Mouse (Mus musculus) liver, embryonic 13.5 days (tissue): ENCODE results near the gene Hint3. TPM values are rescaled to one million over a fixed set of nuclear protein-coding genes. Genes with fewer than 3 reads are reported as not detected.
"Not testable (repeated sequence)": the region's sequence is repeated elsewhere in the genome, so short reads cannot be mapped to it uniquely, and the experiment has no call there.

Source experiments
- ATAC-seq: fragments of 200-750 bp; cut with Nextera tagmentation; 2 replicates; pipeline ENCODE4 v1.8.0; 2017; ENCODE audit warnings: low read depth, mild to moderate bottlenecking, moderate number of reproducible peaks, moderate library complexity
- DNase-seq: peaks from one replicate; pipeline ENCODE4 v3.0.0; 2022
- H3K27ac ChIP-seq: fragments of 300-500 bp; sonication (generic); 2 replicates; pipeline ENCODE4 v1.5.1; 2015; ENCODE audit warnings: moderate library complexity, mild to moderate bottlenecking, inconsistent platforms
- H3K27me3 ChIP-seq: fragments of 300-500 bp; sonication (generic); 2 replicates; pipeline ENCODE4 v1.6.1; 2015; ENCODE audit warnings: mild to moderate bottlenecking, inconsistent platforms
- H3K36me3 ChIP-seq: fragments of 300-500 bp; sonication (generic); 2 replicates; pipeline ENCODE4 v1.6.1; 2015; ENCODE audit warnings: mild to moderate bottlenecking, inconsistent platforms
- H3K4me1 ChIP-seq: fragments of 300-500 bp; sonication (generic); replicated peaks from 2 replicates; pipeline ENCODE4 v1.6.1; 2015; ENCODE audit warnings: inconsistent platforms
- H3K4me2 ChIP-seq: fragments of 300-500 bp; sonication (generic); 2 replicates; pipeline ENCODE4 v1.6.1; 2015; ENCODE audit warnings: inconsistent platforms, mild to moderate bottlenecking, moderate library complexity
- H3K4me3 ChIP-seq: fragments of 300-500 bp; sonication (generic); replicated peaks from 2 replicates; pipeline ENCODE4 v1.5.1; 2015; ENCODE audit warnings: mild to moderate bottlenecking, inconsistent platforms
- H3K9ac ChIP-seq: fragments of 300-500 bp; sonication (generic); 2 replicates; pipeline ENCODE4 v1.6.1; 2015; ENCODE audit warnings: mild to moderate bottlenecking, inconsistent platforms
- H3K9me3 ChIP-seq: fragments of 300-500 bp; sonication (generic); replicated peaks from 2 replicates; pipeline ENCODE4 v1.6.1; 2016; ENCODE audit warnings: inconsistent platforms
- WGBS: fragments of 180-500 bp; shearing (Covaris S2); methylation state at CpG from one replicate; pipeline ENCODE4 v1.1.7; 2015; ENCODE audit not compliant: insufficient replicate concordance; 5-methylcytosine and 5-hydroxymethylcytosine counted together
- polyA plus RNA-seq: library from polyadenylated mRNA; unstranded; fragments of >200 nt; fragmentation: Nextera tagmentation; extraction: Ambion mirVana; gene quantifications from 2 replicates; pipeline ENCODE4 v1.2.1, GENCODE M21; 2015

The Hint3 gene
- polyA plus RNA-seq, result 15.9 and 17.0 TPM in 2 replicates

- WGBS, result 59% methylated on average over 3 of the region's 3 CpGs
These were observed at the start of gene Hint3 for GRCm38 (mm10) chr10:30629513-30629912. Gene Hint3 (minus strand): TSS chr10:30629632.

GRCm38 (mm10) chr10:30678051-30678450, 48.6 kb upstream of the Hint3 start:
- Histone ChIP-seq H3K36me3 (0 out of 2 replicates have a peak, but pooled peaks cover 2% of the 10 kb centered on the region), H3K9ac (no peak overlapping the region), H3K27me3 (no peaks in the 10 kb centered on the region), H3K4me2 (no peak overlapping the region), H3K4me1 (no peaks in the 10 kb centered on the region), H3K4me3 (no peak overlapping the region), H3K27ac (no peak overlapping the region), H3K9me3 (no peaks in the 10 kb centered on the region)
- DNase-seq, result no peak
- ATAC-seq, result no peak
- WGBS, result 66% methylated on average over 2 of the region's 2 CpGs

More at GRCm38 (mm10) chr10:30629513-30629912, at the start of gene Hint3:
- no peak for DNase-seq
- Histone ChIP-seq H3K9ac (no peak within 1 kb of the TSS), H3K4me3 (no peak within 1 kb of the TSS), H3K36me3 (no peaks in the 10 kb centered on the region), H3K9me3 (no peaks in the 10 kb centered on the region), H3K4me2 (no peak within 1 kb of the TSS), H3K4me1 (peaks cover 41% of the 10 kb centered on the region), H3K27ac (no peak within 1 kb of the TSS; the same call in 1 of the 2 replicates), H3K27me3 (no peaks in the 10 kb centered on the region)
- ATAC-seq, result peak; percentile 63; the same call in 1 of the 2 replicates

- Histone ChIP-seq H3K36me3 (peaks cover 4% of the 10 kb centered on the region), H3K9ac (no peak overlapping the region), H3K27ac (no peak overlapping the region), H3K4me2 (no peak overlapping the region), H3K27me3 (no peaks in the 10 kb centered on the region), H3K4me1 (no peaks in the 10 kb centered on the region), H3K4me3 (no peak overlapping the region), H3K9me3 (no peaks in the 10 kb centered on the region)
- WGBS, result 18% methylated on average over 3 of the region's 3 CpGs
- ATAC-seq, result no peak
- no peak for DNase-seq
These were observed 45.4 kb upstream of the Hint3 start for GRCm38 (mm10) chr10:30674825-30675224.

DNA sequence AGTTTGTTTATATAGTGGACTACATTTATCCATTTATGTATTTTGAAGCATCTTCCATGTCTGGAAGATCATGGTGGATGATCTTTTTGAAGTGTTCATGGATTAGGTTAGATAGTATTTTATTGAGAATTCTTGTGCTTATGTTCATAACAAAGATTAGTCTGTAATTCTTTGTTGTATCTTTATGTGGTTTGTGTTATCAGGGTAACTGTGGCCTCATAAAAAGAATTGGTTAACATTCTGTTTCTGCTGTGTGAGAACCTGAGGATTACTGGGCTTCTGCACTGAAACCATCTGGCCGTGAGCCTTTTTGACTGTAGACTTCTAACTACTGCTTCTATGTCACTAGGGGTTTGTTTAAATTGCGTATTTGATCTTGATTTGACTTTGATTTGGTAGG, 37.1 kb upstream of the Hint3 start:
- Histone ChIP-seq H3K36me3 (peaks cover 8% of the 10 kb centered on the region), H3K27ac (no peak overlapping the region), H3K9me3 (no peaks in the 10 kb centered on the region), H3K4me1 (0 out of 2 replicates have a peak, but pooled peaks cover 2% of the 10 kb centered on the region), H3K4me3 (no peak overlapping the region), H3K9ac (no peak overlapping the region), H3K27me3 (no peaks in the 10 kb centered on the region), H3K4me2 (no peak overlapping the region)
- 82% methylated on average over 2 of the region's 2 CpGs for WGBS
- DNase-seq, result no peak
- no peak for ATAC-seq

GRCm38 (mm10) chr10:30660564-30661328, 31.3 kb upstream of the Hint3 start:
- Histone ChIP-seq H3K9me3 (no peaks in the 10 kb centered on the region), H3K27me3 (no peaks in the 10 kb centered on the region), H3K4me3 (no peak overlapping the region), H3K4me2 (0 out of 2 replicates have a peak overlapping the region, but pooled peaks have one; percentile 23), H3K4me1 (peaks cover 11% of the 10 kb centered on the region), H3K9ac (no peak overlapping the region), H3K27ac (no peak overlapping the region), H3K36me3 (peaks cover 23% of the 10 kb centered on the region)
- WGBS, result 28% methylated on average over 6 of the region's 6 CpGs
- DNase-seq (no peak), ATAC-seq (peak; percentile 50)

DNA sequence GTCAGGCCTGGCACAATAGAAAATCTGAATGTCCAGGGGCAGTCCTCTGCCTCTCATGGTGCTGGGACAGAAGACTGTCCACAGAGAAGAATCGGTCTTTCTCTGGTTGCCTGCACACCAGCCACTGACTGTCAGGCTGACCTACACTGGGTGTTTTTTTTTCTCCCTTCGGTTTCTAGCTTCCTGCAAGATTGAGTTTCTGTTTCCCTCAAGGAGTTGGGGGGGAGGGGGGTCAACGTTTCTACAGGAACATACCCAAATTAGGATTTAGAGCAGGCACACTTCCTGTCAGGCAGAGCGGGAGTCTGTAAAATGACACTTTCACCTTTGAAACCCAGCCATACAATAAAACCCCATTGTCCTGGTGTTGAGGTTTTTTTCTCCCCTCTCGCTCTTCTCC, 26.2 kb upstream of the Hint3 start:
- Histone ChIP-seq H3K27me3 (no peaks in the 10 kb centered on the region), H3K36me3 (peaks cover 26% of the 10 kb centered on the region), H3K4me2 (peak overlapping the region; percentile 34), H3K9me3 (no peaks in the 10 kb centered on the region), H3K9ac (0 out of 2 replicates have a peak overlapping the region, but pooled peaks have one; percentile 28), H3K4me1 (0 out of 2 replicates have a peak, but pooled peaks cover 5% of the 10 kb centered on the region), H3K27ac (no peak overlapping the region), H3K4me3 (peak overlapping the region; percentile 18)
- 17% methylated on average over 5 of the region's 5 CpGs for WGBS
- no peak for ATAC-seq
- no peak for DNase-seq

GRCm38 (mm10) chr10:30647681-30648080, 18.2 kb upstream of the Hint3 start:
- no peak overlapping the region for H3K9ac ChIP-seq
- H3K27ac ChIP-seq, result no peak overlapping the region
- H3K4me1 ChIP-seq, result no peaks in the 10 kb centered on the region
- H3K9me3 ChIP-seq, result no peaks in the 10 kb centered on the region
- peaks cover 22% of the 10 kb centered on the region for H3K36me3 ChIP-seq
- DNase-seq (no peak), ATAC-seq (no peak)
- H3K4me2 ChIP-seq, result no peak overlapping the region
- 71% methylated on average over 2 of the region's 2 CpGs for WGBS
- H3K4me3 ChIP-seq, result no peak overlapping the region
- no peaks in the 10 kb centered on the region for H3K27me3 ChIP-seq

DNA sequence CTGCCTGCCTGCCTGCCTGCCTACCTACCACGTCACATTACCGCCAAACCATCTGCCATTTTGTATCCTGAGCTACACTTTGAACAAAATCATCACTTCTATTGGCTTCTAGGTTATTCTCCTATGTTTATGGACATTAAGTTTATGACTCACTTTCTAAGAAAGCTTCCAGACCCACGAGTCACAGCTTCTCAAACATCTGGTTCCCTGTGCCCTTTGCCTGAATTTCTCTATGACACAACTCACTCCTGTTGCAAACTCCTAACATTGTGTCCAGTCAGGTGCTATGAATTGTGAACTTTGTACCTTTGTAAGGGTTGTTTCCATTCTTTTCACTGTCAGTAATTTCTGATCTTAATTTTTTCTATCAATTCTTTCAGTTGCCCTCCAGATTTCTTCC, 8.8 kb upstream of the Hint3 start:
- H3K9me3 ChIP-seq, result no peaks in the 10 kb centered on the region
- no peak for DNase-seq
- 64% methylated on average over 3 of the region's 3 CpGs for WGBS

GRCm38 (mm10) chr10:30636474-30637154, 7.2 kb upstream of the Hint3 start:
- H3K4me3 ChIP-seq, H3K36me3 ChIP-seq, H3K9ac ChIP-seq, H3K4me2 ChIP-seq, H3K27me3 ChIP-seq, H3K27ac ChIP-seq, H3K9me3 ChIP-seq, DNase-seq, ATAC-seq: not testable (repeated sequence)
- 69% methylated on average over 1 of the region's 1 CpGs for WGBS
- peaks cover 29% of the 10 kb centered on the region for H3K4me1 ChIP-seq

More for the DNA sequence above, 8.8 kb upstream of the Hint3 start:
- H3K27me3 ChIP-seq, result no peaks in the 10 kb centered on the region
- no peak overlapping the region for H3K9ac ChIP-seq
- H3K4me3 ChIP-seq, result no peak overlapping the region
- ATAC-seq, result no peak
- H3K27ac ChIP-seq, result no peak overlapping the region
- H3K4me2 ChIP-seq, result no peak overlapping the region
- no peaks in the 10 kb centered on the region for H3K36me3 ChIP-seq
- H3K4me1 ChIP-seq, result peaks cover 13% of the 10 kb centered on the region

GRCm38 (mm10) chr10:30632718-30633117, 3.3 kb upstream of the Hint3 start:
- Histone ChIP-seq H3K9me3 (no peaks in the 10 kb centered on the region), H3K4me2 (peak overlapping the region; percentile 33), H3K4me1 (peaks cover 41% of the 10 kb centered on the region), H3K27me3 (no peaks in the 10 kb centered on the region), H3K27ac (peak overlapping the region; percentile 58), H3K9ac (no peak overlapping the region), H3K36me3 (no peaks in the 10 kb centered on the region), H3K4me3 (no peak overlapping the region)
- 75% methylated on average over 1 of the region's 1 CpGs for WGBS
- ATAC-seq (peak; percentile 87), DNase-seq (no peak)

- no peak overlapping the region for H3K9ac ChIP-seq
These were observed 545 bp upstream of the Hint3 start for GRCm38 (mm10) chr10:30629977-30630376.

More at GRCm38 (mm10) chr10:30629977-30630376, 545 bp upstream of the Hint3 start:
- Histone ChIP-seq H3K36me3 (no peaks in the 10 kb centered on the region), H3K4me2 (no peak overlapping the region), H3K27me3 (no peaks in the 10 kb centered on the region), H3K27ac (no peak overlapping the region), H3K4me1 (peaks cover 41% of the 10 kb centered on the region), H3K4me3 (no peak overlapping the region), H3K9me3 (no peaks in the 10 kb centered on the region)
- no peak for ATAC-seq
- no peak for DNase-seq
